Mouse (Mus musculus): Measurements from ENCODE around the gene Prdx2.

Gene Prdx2

DNA sequence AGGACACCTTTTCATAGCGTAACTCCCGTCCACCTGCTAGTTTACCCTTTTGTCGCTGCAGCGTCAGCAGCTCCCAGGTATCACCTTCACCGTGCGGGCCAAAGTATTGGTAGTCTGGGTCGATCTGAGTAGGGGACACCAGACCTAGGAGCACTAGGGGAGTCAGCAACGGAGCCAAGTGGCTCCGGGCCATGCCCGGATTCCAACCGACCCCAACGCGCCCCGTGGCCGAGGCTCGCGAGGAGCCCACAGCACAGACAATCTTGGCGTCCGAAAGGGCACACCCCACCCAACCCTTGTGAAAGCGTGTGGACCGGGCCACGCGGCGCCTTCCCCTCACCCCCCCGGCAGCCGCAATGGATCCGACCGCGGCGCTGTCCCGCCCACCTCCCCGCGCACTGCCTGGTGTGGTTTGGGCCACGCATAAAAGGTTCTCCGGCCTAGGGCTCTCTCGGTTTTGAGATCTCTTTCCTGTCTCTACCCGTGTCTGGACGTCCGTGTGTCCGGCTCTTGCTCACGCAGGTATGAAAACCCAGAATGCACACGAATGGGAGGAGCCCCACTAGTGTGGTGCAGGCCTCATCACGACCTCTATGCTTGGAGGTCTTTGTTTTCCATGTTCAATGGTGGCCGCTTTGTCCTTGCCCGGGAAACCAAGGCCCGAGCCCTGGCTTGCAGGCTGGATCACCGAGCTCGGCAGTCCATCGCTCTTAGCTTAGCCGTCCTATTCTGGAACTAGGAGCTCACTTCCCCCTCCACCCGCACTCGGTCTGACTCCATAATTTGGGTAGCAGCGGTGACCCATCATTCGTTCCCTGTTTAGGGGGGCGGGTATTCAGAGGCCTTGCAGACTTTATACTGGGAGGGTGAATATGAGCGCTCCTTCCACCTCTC lies at the start of gene Prdx2, which contains the start of the genes Gm49661 and Rnaseh2a:
Gene Prdx2, plus strand, starts transcription at position 347 of the 894 bp plus-strand sequence.
Gene Gm49661, minus strand, starts transcription at position 193 of the 894 bp plus-strand sequence.
Gene Rnaseh2a, minus strand, starts transcription at position 527 of the 894 bp plus-strand sequence.
- peak; percentile 81 for DNase-seq (ENCODE audit: low spot score)

DNA sequence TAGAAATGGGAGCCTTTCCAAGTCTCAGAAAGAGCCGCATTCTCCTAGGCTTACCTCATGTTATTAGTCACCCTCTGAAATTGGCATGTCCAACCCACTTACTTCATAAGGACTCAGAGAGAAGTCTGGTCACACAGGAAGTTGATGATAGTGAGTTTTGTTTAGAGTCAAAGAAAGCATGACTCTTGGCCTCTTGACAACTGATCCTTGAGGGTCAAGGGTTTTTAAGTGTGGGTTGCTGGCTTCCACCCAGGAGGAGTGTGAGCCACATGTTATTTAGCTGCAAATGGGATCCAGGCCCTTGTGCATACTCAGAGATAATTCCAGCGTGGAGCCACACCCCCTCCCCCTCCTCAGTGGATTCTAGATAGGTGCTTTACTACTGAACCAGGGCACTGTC lies 47.8 kb upstream of the Prdx2 start:
- no peak for DNase-seq (ENCODE audit: low spot score)

DNA sequence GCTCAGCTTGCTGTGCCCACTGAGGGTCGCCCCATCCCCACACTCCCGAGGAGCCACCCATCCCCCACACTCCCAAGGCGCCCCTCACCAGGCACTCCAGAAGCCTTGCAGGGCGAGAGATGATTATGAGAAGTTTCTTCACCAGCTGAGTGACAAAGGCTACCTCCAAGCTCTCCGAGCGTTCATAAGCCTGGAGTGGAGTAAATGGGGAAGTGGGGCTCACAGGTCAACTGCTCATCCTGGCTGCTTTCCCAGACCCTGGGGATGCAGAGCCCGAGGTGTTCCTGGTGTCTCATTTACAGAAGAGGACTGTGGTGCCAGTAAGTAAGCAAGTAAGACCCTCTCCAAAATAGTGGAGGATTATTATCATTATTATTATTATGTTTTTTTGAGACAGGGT lies 43.8 kb upstream of the Prdx2 start:
- no peak for DNase-seq (ENCODE audit: low spot score)

DNA sequence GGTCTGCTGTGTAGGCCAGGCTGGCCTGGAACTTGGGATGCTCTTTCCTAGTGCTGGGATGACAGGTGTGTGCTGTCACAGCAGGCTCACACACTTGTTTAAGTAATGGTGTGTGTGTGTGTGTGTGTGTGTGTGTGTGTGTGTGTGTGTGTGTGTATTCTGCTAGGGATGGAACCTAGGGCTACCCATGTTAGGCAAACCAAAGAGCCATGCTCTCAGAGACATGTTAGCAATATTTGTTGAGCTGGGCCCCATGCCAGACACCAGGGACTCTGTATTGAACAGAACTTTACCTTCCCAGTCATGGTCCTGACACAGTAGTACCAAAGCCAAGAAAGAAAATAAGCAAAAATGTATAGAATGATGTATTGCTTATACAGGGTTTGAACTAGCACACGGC lies 41.9 kb upstream of the Prdx2 start:
- no peak for DNase-seq (ENCODE audit: low spot score)

DNA sequence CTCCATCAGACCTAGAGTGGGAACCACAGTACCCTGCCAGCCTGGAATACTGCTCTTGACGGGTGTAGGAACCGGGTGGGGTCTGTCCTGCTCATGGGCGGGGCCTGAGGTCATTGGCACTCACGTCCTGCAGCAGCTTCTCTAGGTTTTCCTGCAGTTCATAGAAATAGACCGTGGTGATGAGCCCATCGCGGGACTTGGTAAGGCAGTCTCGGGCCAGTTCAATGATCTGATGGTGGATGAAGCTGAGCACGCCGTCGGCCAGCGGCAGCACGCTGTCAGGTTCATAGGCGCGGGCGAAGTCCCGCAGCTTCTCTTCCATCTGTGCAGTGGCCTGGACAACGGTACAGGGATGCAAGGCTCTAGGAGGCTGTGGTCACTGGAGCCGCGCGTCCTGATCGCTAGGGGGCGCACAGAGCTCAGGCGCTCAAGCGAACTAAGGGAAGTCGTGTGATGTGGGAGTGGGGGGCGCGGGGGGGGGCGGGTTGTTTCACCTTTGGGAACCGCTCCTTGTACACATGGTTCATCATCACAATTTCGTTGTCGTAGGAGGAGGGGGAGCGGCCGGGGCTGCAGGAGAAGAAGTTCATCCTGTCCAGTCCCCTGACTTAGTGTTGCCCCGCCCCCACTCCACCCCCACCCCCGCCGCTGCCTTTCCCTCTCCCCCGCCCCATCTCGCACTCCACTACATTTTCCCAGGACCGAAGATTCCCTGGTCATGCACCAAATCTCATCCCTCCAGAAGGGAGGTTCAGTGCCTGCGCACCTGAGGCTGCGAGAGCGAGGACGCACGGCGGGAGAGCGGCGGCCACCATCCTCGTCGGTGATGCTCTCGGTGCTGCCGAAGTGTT lies 40.7 kb upstream of the Prdx2 start:
- DNase-seq (ENCODE audit: low spot score) = peak; percentile 89

DNA sequence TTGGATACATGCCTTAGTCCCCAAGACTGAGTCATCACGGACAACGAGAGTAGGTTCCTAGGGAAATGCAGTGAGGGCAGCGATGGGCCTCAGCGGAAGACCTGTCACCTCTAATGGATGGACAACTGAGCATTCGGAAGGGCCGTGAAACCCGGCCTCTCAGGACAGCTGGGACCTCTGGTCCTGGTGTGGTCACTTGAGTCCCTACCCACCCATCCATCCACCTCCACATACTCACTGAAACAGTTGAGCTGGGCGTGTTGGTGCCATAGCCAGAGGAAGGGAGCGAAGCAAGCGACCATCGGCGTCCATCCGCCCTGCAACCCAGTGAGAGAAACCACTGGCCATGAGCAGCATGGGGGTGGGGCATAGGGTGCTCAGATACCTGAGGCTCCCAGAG lies 38.8 kb upstream of the Prdx2 start:
- DNase-seq (ENCODE audit: low spot score) = no peak

DNA sequence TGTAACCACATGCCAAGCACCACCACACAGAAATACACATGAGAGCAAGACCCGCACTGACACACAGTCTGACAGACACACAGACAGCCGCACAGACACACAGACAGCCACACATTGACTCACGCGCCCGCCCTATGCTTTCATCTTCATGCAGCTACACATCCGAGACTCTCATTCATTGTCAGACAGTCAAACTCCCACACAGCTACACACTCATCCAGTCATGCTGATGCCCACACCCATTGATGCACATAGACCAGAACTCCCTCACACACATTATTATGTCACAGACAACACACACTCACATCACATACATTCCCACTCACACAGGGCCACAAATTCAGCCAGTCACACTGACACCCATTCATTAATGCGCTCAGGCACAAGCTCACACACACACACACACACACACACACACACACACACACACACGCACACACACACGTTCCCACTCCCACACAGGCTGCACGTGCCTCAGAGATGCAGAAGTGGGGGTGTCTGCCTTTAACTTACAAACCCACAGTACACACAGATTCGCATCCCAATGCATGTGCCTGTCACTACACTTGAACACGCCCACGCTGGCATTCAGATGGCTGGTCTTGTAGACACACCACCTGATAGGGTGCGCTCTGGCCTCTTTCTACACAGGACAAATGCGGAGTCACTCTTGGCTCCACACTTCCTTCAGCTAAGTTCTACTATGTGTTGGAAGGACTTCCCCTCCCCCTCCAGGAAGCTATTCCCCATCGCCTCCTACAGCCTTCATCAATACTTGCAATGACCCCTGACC lies 35.4 kb upstream of the Prdx2 start:
- DNase-seq (ENCODE audit: low spot score) = no peak

DNA sequence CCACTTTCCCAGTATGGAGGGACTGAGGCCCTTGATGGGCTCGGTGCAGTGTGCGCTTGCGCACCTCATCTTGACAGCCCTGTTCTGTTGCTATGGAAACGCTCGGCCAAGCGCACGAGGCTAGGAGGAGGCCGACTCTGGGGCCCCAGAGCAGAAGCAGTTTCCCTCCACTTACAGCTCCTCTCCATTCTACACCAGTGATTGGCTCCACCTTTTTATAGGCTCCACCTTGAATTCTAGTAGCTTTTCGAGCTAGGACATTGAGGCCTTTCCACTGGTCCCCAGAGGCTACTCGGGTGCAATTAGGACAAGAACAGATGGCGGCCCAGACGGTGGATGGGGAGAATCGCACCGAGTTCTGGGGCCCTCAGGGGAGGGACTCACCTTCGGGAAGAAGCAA lies 34.5 kb upstream of the Prdx2 start:
- peak; percentile 96 for DNase-seq (ENCODE audit: low spot score)

DNA sequence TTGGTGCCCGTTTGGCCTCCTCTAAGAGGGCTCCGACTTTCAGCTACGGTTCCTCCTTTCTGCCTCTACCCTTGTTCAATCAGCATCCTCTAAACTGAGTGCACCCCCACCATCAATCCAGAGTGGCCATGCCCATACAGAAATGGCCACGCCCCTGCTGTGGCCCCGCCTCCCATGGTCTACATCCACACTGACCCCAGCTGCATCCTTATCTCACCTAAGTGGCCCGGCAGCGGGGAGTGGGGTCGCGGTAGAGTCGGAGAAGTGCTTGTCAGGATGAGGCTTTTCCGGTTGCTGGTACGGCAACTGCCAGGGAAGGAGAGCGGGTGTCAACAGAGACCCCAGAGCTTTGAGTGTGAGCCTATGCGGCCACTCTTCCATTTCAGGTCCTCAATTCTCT lies 33.9 kb upstream of the Prdx2 start:
- DNase-seq (ENCODE audit: low spot score) = peak; percentile 74

DNA sequence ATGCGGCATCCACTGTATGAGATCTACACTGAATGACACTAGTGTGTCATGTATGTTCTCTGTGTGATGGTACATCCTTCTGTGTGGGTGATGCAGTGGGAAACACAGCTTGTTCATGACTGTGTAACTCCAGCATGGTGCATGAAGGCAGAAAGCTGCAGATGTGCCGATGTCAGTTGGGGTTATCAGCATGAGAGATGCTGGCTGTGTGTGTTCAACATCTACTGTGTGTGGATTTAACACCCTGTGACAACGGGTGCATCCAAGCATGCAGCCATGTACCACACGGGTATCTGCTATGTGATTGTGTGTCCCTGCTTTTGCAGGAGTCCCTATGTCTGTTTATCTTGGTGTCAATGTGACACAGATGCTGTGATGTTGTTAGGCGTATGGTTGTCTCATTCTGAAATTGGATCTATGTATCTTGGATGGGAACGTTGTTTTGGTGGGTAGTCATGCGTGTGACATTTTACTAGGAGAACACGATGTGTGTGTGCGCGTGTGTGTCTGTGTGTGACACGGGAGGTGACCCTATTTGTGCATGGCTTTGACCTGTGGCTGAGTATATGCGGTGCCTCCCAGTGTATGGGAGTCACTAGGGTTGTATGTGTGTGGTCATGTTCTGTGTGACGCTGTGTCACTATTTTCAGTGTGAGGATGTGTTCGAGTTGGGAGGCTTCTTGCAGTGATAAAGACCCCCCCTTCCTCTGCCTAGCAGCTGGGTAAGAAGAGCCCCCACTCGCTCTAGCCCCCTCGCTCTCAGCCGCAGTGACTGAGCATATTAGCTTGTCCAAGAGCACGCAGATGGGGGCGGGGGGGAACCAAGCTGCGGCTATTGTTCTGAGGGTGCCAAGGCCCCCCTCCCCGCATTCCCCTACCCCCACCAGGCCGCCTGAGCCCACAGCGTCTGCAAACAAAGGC lies 33.1 kb upstream of the Prdx2 start:
- DNase-seq (ENCODE audit: low spot score) = peak; percentile 50

DNA sequence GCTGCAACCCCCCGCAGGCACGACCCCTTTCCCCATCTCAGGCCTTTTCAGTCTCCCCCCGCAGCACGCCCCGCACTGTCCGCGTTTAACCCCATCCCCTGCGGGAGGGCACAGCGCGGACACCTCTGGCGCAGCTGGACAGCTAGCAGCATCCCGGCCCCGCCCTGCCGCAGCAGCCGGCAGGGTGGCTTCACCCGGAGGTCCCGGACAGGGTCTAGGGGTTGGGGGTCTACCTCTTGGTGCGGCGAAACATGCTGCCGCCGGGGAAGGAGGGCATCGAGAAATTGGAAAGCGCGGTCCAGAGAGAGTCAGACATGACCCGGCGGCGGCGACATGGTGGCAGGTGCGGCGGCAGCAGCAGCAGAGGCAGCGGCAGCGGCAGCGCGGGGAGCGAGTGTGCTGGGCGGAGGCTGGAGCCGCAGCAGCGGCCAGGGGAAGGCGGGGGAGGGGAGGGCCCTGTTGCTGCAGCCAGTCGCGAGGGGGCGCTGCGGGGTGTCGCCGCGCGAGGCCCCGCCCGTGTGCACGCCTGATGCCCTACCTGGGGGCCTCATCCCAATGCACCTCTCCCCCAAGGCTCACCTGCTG lies 32.3 kb upstream of the Prdx2 start, which contains the start of gene Mast1:
Gene Mast1, minus strand, starts transcription at position 398 of the 585 bp plus-strand sequence.
- peak; percentile 86 for DNase-seq (ENCODE audit: low spot score)

DNA sequence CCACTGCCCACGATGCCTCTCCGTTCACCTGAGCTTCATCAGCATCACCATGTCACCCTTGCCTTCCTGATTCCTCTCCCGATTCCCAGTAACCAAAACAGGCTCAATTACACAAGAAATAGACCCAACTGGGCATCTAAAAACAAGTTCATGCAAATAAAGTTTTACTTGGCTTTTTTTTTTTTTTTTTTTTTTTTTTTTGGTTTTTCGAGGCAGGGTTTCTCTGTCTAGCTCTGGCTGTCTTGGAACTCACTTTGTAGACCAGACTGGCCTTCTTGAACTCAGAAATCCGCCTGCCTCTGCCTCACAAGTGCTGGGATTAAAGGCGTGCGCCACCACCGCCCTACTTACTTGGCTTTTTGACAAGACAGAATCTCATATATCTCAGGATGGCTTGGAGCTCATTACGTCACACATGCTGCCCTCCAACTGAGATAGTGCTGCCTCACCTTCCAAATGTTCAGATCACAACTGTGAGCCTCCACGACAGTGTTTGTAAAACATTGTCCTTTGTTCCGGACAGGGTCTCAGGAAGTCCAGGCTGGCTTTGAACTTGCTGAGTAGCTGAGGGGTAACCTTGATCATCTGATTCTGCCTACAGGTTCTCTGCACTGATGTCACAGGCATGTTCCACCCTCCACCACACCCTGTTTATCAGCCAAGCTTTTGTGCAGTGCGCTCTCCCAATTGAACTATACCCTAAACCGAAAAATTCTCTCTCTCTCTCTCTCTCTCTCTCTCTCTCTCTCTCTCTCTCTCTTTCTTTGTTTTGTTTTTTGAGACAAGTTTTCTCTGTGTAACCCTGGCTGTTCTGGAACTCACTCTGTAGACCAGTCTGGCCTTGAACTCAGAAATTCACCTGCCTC lies 31.5 kb upstream of the Prdx2 start:
- DNase-seq (ENCODE audit: low spot score) = no peak

DNA sequence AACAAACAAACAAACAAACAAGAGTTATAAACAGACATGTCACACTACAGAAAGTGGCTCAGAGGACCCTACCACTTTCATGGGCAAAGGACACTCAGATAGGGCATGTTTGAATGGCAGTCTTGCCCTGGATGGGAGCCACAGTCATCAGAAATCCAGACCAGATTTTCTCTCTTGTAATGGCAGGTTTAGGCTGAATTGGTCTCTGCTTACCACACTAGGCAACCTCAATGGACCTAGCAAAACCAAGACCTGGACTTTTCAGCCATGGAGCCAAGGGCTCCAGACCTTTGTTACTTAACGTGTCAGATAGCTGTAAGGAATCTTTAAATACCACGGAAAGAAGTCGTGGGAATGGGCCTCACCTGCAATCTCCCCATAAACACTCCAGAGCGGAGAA lies 25.7 kb upstream of the Prdx2 start:
- peak; percentile 55 for DNase-seq (ENCODE audit: low spot score)

DNA sequence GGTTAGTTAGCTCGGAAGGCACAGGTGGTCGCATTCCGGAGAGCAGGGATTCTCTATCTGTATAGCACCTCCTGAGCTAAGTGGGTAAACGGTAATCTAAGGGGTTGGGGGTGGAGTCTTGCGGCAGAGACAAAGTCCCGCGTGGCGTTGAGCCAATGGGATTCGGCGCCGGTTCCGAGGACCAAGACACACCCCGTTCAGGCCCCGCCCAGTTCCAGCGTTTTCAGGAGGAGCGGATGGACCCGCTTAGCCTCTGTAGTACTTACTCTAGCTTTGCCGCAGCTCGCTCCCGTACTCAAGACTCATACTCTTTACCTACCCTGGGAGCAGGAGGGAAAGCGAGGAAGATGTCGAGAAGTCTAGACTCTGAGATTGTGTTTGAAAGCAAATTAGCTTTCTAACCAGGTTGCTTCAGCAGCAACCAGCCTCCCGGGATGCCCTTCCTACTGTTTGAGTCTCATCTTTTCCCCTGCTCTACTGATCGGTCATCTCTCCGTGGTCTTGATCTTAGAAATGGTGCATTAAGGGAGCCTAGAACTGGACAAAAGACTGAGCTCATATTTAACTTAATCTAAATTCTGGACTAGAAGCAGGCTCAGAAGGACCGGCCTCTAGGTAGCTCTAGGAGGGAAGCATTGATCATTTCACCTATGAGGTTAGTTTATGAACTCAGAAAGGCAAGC lies 24.8 kb upstream of the Prdx2 start:
- DNase-seq (ENCODE audit: low spot score) = peak; percentile 73

DNA sequence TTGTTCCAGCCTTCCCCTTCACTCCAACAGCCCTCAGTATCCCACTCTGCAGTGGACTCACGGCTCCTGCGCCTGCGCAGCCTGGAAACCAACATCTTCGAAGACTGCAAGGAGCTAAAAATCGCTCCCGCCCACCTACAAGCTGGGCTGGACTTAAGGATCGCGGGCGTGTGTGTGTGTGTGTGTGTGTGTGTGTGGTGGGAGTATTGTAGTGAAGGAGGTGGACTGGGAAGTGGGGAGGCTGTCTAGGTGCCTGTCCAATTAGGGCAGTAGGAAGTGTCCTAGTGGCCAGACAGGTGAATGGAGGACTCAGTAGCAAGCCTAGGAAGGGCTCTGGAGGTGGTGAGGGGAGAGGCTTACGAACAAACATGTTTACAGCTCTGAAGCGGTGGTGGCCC lies 24.2 kb upstream of the Prdx2 start:
- peak; percentile 53 for DNase-seq (ENCODE audit: low spot score)

DNA sequence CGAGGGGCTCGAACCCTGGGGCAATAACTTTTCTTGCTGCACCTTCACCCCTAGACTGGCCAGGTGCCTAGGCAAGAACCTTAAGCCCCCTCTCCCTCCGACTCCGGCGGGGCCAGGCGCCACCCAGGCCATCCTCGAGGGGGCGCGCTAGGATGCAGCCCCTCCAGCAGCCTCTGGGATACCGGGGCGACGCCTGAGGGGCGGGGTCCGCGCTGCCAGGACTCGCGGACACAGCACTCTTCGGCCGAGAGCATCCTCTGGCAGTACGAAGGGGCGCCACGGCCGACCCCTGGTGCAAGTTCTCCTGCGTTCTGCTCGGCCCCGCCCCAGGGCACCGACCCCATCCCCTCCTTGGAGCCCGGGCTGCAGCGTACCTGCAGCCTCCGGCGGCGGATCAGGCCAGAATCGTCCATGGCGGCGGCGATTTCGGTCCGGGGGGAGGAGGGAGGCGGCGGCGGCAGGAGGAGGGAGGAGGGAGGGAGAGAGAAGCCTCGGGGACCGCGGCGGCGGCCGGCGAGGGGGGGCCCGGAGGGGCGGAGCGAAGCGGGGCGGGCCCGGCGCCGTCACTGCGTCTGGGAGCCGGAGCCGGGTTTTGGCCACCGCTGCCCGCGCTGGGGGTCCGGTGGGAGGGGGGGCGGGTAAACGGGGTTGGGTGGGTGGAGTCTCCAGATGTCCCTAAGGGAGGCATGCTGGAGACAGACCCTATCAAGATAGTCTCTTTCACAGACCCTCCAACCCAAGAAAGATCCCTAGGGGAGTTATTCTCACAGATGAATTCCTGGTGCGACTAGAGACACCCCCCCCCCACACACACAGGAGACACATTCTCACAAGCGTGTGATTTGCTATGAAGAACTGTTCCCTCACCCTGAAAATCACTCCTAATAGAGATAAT lies 23.5 kb upstream of the Prdx2 start:
- DNase-seq (ENCODE audit: low spot score) = peak; percentile 75

DNA sequence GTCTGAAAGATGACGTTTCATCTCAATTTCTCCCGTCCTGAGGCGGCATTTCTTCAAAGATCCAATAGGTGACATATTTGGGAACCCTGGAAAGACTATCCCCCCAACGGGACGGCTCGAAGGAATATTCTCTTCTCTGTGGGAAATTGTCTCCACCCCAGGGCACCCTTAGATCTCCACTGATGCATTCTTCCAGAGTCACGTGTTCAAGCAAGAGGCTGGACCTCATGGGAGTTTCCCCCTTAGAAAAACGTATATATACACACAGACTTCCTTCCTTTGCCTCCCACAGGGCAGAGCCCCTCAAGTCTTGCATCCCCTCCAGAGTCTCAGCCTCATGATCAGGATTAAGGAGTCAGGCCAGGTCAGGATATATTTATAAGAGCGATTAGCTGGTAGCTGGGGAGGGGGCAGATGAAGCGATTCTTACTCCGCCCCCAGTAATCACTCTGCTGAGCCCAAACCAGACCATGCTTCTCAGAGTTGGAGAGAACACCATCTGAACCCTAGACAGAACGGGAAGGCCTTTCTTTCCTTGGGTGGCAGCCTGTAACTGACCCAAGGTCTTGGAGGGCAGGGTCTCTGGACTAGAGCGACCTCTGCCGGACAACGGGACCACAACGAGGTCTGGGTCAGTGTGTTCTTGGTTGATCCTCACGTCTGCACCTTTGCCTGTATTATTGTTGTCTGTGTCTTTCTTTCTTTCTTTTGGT lies 22.7 kb upstream of the Prdx2 start, which contains the start of gene Rtbdn:
Gene Rtbdn, plus strand, starts transcription at position 464 of the 713 bp plus-strand sequence.
- peak; percentile 75 for DNase-seq (ENCODE audit: low spot score)

Measured in retina, embryonic 14.5 days (tissue).